Mouse (Mus musculus) cerebellum, adult 2 months (tissue): ENCODE results near the gene Tsc22d1. TPM values are rescaled to one million over a fixed set of nuclear protein-coding genes. Genes with fewer than 3 reads are reported as not detected.

ENCODE experiments used
- DNase-seq, 2 experiments: peaks; one replicate each; pipeline ENCODE4 v3.0.0; 2021
- H3K27ac ChIP-seq: fragments of 200-500 bp; 2 replicates; pipeline ENCODE4 v1.5.1; 2012; ENCODE audit warnings: low read length, control low read depth, inconsistent platforms; ENCODE audit not compliant: insufficient read depth
- H3K27me3 ChIP-seq: fragments of 200-500 bp; 2 replicates; pipeline ENCODE4 v1.6.1; 2012; ENCODE audit warnings: inconsistent platforms, mild to moderate bottlenecking, low read length, moderate library complexity; ENCODE audit not compliant: control insufficient read depth, insufficient read depth
- H3K4me1 ChIP-seq: fragments of 200-500 bp; 2 replicates; pipeline ENCODE4 v1.6.1; 2011; ENCODE audit warnings: low read length; ENCODE audit not compliant: control insufficient read depth, insufficient read depth
- H3K4me3 ChIP-seq: fragments of 200-500 bp; replicated peaks from 2 replicates; pipeline ENCODE3; 2011; ENCODE audit warnings: mild to moderate bottlenecking, low read depth, low read length, control low read depth; ENCODE audit not compliant: insufficient read depth
- CTCF ChIP-seq: fragments of 200-500 bp; IDR thresholded peaks from 2 replicates; pipeline ENCODE4 v1.5.1; 2011; ENCODE audit warnings: low read depth, mild to moderate bottlenecking, control low read depth, low read length, moderate library complexity, borderline replicate concordance; ENCODE audit not compliant: insufficient read depth
- POLR2A ChIP-seq: fragments of 200-500 bp; IDR thresholded peaks from 2 replicates; pipeline ENCODE4 v1.6.1; 2011; ENCODE audit warnings: low read length, control low read depth, borderline replicate concordance; ENCODE audit not compliant: insufficient read depth
- WGBS: fragments of 180-500 bp; shearing (Covaris S2); methylation state at CpG from one replicate; pipeline ENCODE4 v1.1.7; 2018; 5-methylcytosine and 5-hydroxymethylcytosine counted together
- polyA plus RNA-seq: library from polyadenylated mRNA; depleted of rRNA; stranded (reverse); fragments of >200 nt; gene quantifications from 2 replicates; pipeline ENCODE4 v1.2.3, GENCODE M21; 2012; rRNA removed

The Tsc22d1 gene
- 344 and 362 TPM in 2 replicates for polyA plus RNA-seq

DNA sequence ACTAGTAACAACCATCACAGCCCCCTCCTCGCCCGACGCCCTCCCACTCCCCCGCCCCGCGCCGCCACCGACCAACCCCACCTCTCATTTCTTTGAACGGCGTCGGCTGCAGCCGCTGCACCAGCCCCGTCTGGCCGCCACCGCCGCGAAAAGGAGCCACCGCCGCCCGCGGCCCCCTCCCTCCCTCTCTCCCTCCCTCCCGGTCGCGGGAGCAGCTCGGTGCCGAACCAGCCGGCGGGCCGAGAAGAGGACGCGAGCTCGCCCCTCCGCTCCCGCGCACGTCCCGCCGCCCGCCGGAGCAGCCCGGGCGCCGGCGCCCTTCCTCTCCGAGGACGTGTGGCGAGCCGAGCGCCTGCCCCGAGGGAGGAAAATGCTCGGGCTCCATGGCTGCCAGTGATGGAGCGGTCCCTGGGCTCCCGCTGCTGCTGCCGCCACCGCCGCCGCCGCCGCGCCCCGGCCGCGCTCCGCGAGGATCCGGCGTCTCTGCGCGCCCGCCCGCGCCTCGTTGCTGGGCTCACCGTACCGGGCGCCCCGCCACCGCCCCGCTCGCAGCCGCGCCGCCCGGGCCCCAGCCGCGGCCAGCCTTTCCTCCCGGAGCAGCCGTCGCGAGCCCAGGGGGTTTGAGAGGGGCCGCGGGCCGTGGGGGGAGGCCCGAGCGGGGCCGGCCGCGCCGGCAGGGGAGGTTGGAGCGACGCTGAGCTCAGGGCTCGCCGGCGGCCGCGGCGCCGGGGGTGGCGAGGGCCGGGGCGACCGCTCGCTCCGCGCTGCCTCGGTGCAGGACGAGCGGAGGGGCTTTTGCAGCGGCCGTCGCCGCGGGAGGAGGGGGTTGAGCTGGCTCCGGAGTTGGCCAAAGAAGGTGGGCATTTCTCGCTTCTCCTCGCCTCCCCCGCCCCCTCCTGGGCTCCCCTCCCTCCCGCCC lies at the start of gene Tsc22d1:
Tsc22d1 (plus strand) TSS at position 100 of the 919 bp plus-strand sequence.
- WGBS, result 1% methylated on average over 94 of the region's 128 CpGs
- TF ChIP-seq CTCF (no peak), POLR2A (no peak)

DNA sequence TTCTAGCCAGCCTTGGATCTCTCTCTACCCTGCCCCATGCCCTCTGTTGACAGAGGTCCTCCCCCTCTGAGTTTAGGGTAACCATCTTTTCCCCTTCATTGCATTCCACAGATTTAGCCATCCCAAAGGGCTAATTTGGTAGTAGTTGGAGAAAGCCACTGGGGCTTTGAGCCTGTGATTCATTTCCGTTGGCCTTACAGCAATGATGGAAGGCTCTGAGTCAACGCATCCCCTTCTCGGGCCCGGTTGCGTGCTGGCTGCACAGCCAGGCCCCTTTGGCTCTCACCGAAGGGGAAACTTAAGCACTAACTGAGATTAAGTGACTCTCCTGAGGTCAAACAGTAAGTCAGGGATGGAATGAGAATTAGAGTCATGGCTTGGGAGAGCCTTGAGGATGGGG lies 41.1 kb upstream of the Tsc22d1 start:
- WGBS, result 93% methylated on average over 6 of the region's 6 CpGs
- DNase-seq, result no peak
- Histone ChIP-seq H3K4me1 (no peaks in the 10 kb centered on the region), H3K27ac (no peak overlapping the region), H3K4me3 (no peak overlapping the region), H3K27me3 (no peaks in the 10 kb centered on the region)
- TF ChIP-seq CTCF, result no peak
- no peak for TF ChIP-seq POLR2A

More for the DNA sequence above, at the start of gene Tsc22d1:
- DNase-seq, result peak in 1 of 2 experiments; percentile 50
- Histone ChIP-seq H3K4me3 (peak within 1 kb of the TSS; percentile 76), H3K4me1 (peaks cover 21% of the 10 kb centered on the region), H3K27ac (peak within 1 kb of the TSS; percentile 83), H3K27me3 (no peaks in the 10 kb centered on the region)

DNA sequence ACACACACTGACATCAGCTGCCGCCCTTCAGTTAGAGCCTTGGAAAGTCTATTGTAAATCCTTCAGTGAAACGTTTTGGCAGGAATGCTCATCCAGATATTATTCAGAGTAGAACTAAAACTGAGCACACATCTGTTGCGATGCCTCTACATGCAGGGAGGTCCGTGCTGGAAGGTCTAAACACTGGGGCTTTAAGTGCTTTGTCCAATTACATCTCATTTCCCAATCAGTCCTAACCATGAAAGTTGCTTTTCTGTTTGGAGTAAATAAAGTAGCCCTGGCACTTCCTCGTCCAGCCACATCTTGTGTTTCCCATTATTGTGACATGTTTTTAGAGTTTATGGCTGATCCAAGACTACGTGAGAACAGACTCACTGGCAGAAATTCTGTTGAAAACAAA lies 40.2 kb upstream of the Tsc22d1 start:
- no peak for TF ChIP-seq POLR2A
- TF ChIP-seq CTCF, result no peak
- DNase-seq, result no peak
- WGBS, result 55% methylated on average over 6 of the region's 6 CpGs
- Histone ChIP-seq H3K27me3 (no peaks in the 10 kb centered on the region), H3K4me3 (no peak overlapping the region), H3K4me1 (no peaks in the 10 kb centered on the region; the same call in 1 of the 2 replicates), H3K27ac (no peak overlapping the region)

DNA sequence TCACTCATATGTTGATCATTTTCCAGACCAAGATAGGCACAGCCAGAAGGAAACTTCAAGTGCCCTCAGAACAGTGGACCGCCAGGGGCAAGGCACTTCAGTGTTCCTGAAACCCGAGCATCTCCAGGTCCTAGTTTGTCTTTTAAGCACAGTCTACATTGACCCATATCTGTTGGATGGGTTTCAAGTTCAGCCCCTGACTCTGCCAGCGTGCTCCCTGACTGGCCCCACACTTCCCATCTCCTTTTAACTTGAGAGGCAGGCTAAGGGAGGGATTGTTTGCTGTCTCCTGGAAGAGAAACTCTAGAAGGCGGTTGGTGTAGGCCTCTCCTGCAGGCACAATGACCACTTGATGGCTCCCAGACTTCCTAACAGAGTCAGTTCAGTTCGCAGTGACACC lies 38.2 kb upstream of the Tsc22d1 start:
- TF ChIP-seq CTCF (no peak), POLR2A (no peak)
- no peak for DNase-seq
- no peak overlapping the region for H3K27ac ChIP-seq
- WGBS, result 79% methylated on average over 5 of the region's 5 CpGs
- H3K4me3 ChIP-seq, result no peak overlapping the region
- no peaks in the 10 kb centered on the region; the same call in 1 of the 2 replicates for H3K4me1 ChIP-seq
- H3K27me3 ChIP-seq, result no peaks in the 10 kb centered on the region

DNA sequence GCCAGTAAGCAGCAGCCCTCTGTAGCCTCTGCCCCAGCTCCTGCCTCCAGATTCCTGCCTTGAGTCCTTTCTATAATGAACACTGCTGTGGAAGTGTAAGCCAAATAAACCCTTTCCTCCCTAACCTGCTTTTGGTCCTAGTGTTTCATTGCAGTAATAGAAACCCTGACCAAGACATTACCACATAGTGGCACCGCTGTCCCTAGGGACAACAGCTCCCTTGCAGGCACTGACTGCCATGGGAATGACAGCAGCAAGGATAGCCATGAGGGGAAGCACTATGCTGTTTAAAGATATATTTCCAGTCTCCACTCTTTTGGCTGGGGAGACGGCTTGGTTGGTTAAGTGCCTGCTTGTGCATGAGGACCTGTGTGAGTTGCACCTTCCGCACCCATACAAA lies 35.4 kb upstream of the Tsc22d1 start:
- no peak for TF ChIP-seq POLR2A
- TF ChIP-seq CTCF, result no peak
- H3K4me3 ChIP-seq, result no peak overlapping the region
- DNase-seq, result no peak
- no peak overlapping the region for H3K27ac ChIP-seq
- no peaks in the 10 kb centered on the region; the same call in 1 of the 2 replicates for H3K4me1 ChIP-seq
- 95% methylated on average over 3 of the region's 3 CpGs for WGBS
- H3K27me3 ChIP-seq, result no peaks in the 10 kb centered on the region

DNA sequence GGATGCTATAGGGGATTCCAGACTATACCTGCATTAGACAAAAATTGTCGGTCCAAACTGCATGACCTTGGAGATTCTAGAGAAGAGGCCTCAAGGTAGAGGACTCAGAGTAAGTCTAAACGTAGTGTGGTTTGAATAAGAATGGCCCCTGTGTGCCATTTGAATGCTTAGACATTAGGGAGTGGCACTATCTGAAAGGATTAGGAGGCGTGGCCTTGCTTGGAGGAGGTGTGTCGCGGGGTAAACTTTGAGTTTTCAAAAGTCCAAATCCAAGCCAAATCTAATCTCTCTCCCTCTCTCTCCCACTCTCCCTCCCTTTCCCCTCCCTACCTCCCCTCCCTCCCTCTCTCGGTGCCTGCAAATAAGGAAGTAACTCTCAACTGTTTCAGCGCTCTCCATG lies 26.7 kb upstream of the Tsc22d1 start:
- no peak for DNase-seq
- Histone ChIP-seq H3K4me3 (no peak overlapping the region), H3K27me3 (no peaks in the 10 kb centered on the region), H3K27ac (no peak overlapping the region), H3K4me1 (no peaks in the 10 kb centered on the region)
- TF ChIP-seq CTCF, result no peak
- no peak for TF ChIP-seq POLR2A
- WGBS, result 75% methylated on average over 7 of the region's 7 CpGs

DNA sequence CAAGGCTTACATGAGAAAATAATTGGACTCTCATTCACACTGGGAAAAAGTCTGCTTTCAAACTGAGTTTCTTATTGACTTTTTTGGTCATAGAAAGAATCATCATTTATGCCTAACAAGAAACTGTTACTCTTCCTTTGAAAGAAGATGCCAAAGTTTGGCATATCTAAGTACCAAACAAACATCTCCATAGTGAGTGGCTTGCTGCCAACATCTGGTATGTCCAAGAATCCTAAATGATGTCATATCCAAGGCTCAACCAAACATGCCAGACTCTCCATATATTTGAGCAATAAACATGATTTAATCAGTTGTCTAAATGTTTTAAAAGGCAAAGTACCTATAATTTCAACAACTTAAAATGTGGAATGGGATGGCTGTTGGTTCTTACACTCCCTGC lies 16.5 kb upstream of the Tsc22d1 start:
- TF ChIP-seq POLR2A (no peak), CTCF (no peak)
- no peaks in the 10 kb centered on the region for H3K4me1 ChIP-seq
- no peak overlapping the region for H3K4me3 ChIP-seq

DNA sequence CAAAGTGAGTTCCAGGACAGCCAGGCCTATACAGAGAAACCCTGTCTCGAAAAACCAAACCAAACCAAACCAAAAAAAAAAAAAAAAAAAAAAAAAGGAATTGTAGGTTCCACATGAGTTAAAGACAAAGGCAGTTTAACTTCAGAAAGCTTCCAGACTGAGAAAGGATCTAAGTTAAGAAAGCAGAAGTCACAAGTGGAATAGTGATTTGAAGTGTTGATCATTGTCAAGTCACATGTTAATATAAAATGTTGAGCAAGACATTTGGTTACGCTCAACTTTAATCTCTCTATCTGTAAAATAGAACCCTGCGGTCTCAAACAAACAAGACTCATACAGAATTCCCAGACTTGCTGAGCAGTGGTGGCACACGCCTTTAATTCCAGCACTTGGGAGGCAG lies 12.2 kb upstream of the Tsc22d1 start:
- Histone ChIP-seq H3K4me3 (no peak overlapping the region), H3K27ac (no peak overlapping the region), H3K27me3 (no peaks in the 10 kb centered on the region), H3K4me1 (no peaks in the 10 kb centered on the region)
- TF ChIP-seq CTCF, result no peak
- no peak for TF ChIP-seq POLR2A
- 95% methylated on average over 4 of the region's 4 CpGs for WGBS
- DNase-seq, result no peak

More for the DNA sequence above, 16.5 kb upstream of the Tsc22d1 start:
- Histone ChIP-seq H3K27me3 (no peaks in the 10 kb centered on the region), H3K27ac (no peak overlapping the region)
- no peak for DNase-seq
